Mouse (Mus musculus): ENCODE measurements at regions not wholly inside any gene's neighbourhood (a gene's known extent, or its start where the extent isn't known, plus 50 kb on each side); places are given as distances from the start of the nearest gene placed in this dataset.
"Not testable (repeated sequence)": the region's sequence is repeated elsewhere in the genome, so short reads cannot be mapped to it uniquely, and the experiment has no call there.

DNA sequence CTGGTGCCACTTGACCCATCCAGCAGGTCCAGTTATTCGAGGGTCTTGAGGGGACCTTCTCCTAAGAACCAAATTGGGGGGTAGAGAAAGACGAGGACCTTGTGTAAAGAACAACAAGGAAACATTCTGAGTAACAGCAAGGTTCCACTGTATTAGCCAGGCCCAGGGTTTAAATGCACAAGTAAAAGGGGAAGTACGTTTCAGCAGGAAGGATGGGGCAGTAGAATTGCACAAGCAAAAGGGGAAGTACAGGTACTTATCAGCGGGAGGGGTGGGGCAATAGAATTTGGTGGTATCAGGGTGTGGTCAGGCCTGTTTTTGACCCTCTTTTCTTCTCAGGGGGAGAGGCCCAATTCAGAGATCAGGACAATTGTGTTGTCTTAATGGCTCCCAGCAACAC, 182.9 kb upstream of the Vmn1r3 start:
- ATAC-seq (replicated peaks in 1 of 2; ENCODE audit: insufficient read depth in 1 of 2, low FRiP score in 2 of 2, low TSS enrichment in 1 of 2, low read depth in 1 of 2, poor library complexity in 2 of 2, severe bottlenecking in 2 of 2) = not testable (repeated sequence)

GRCm38 (mm10) chr4:3343443-3343842, 158.3 kb upstream of the Vmn1r3 start:
- ATAC-seq (replicated peaks in 1 of 2; ENCODE audit: insufficient read depth in 1 of 2, low FRiP score in 2 of 2, low TSS enrichment in 1 of 2, low read depth in 1 of 2, poor library complexity in 2 of 2, severe bottlenecking in 2 of 2) = not testable (repeated sequence)

DNA sequence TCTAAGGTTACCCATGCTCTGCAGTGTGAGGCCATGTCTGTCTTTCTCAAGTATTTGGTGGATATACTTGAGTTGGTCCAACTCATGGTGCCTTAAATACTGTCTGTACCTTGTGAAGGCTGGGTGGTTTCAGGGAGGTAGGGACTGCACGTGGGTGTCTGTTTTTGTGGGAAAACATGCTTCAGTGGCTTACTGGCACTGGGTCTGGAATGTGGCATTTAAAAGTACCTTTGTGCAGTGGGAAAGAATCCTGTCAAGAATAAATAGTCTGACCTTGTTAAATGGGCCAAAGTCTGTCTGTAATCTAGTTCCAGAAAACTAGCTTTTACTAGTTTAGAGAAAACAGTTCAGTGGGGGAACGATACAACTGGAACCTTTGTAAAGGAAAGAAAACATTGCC, 157.5 kb upstream of the Vmn1r3 start:
- not testable (repeated sequence) for ATAC-seq (replicated peaks in 1 of 2; ENCODE audit: insufficient read depth in 1 of 2, low FRiP score in 2 of 2, low TSS enrichment in 1 of 2, low read depth in 1 of 2, poor library complexity in 2 of 2, severe bottlenecking in 2 of 2)

GRCm38 (mm10) chr4:3342165-3342564, 157.0 kb upstream of the Vmn1r3 start:
- ATAC-seq (replicated peaks in 1 of 2; ENCODE audit: insufficient read depth in 1 of 2, low FRiP score in 2 of 2, low TSS enrichment in 1 of 2, low read depth in 1 of 2, poor library complexity in 2 of 2, severe bottlenecking in 2 of 2) = not testable (repeated sequence)

All from hematopoietic stem cell, adult 5-6 weeks (primary cell).